Mouse (Mus musculus) left cerebral cortex, postnatal 14 days (tissue): ENCODE data around the gene Fetub. TPM values are rescaled to one million over a fixed set of nuclear protein-coding genes. Genes with fewer than 3 reads are reported as not detected.

Experiments
- DNase-seq, 2 experiments: peaks; one replicate each; pipeline ENCODE4 v3.0.0; 2021 to 2022; ENCODE audit warnings: low spot score in 2 of 2, mixed read lengths in 1 of 2
- intact Hi-C: fragments of 180-260 bp; cut with DNase I; formaldehyde crosslinking; loops from one replicate; pipeline ENCODE4 v1.15.1; 2025
- total RNA-seq, 2 experiments: library from RNA; stranded (reverse); gene quantifications; 2 replicates each; pipeline ENCODE4 v1.2.3; 2021

The Fetub gene
- total RNA-seq, 2 experiments from 2014 or later = not detected

- no peak for DNase-seq
- intact Hi-C loops = loop anchor here (5.0 kb wide), 1 partner anchor 76 kb away; no protein-coding TSS in a partner anchor
Measured at GRCm38 (mm10) chr16:22953069-22953468, 34.9 kb downstream of the Fetub start.

GRCm38 (mm10) chr16:22955397-22956084, 37.4 kb downstream of the Fetub start:
- DNase-seq = no peak

GRCm38 (mm10) chr16:22956085-22956439, 37.9 kb downstream of the Fetub start:
- intact Hi-C loops = no loop called here
- no peak for DNase-seq

More at GRCm38 (mm10) chr16:22955397-22956084, 37.4 kb downstream of the Fetub start:
- intact Hi-C loops = no loop called here

- intact Hi-C loops = no loop called here
Measured at GRCm38 (mm10) chr16:22961073-22961472, 42.9 kb downstream of the Fetub start.

GRCm38 (mm10) chr16:22962256-22962655, 44.1 kb downstream of the Fetub start:
- intact Hi-C loops = no loop called here
- DNase-seq = no peak

More at GRCm38 (mm10) chr16:22961073-22961472, 42.9 kb downstream of the Fetub start:
- DNase-seq = no peak

- intact Hi-C loops = no loop called here
- no peak for DNase-seq
Measured at GRCm38 (mm10) chr16:22963293-22963692, 45.2 kb downstream of the Fetub start.

GRCm38 (mm10) chr16:22967383-22968030, 49.4 kb downstream of the Fetub start:
- peak in 1 of 2 experiments; percentile 7 for DNase-seq

More at GRCm38 (mm10) chr16:22967383-22968030, 49.4 kb downstream of the Fetub start:
- intact Hi-C loops = no loop called here

Other genes with a start within 250 kb of the Fetub start
- gene Crygs, start 106.8 kb upstream of the Fetub start, total RNA-seq = not detected
- gene Tbccd1, start 60.7 kb upstream of the Fetub start, total RNA-seq = 10 to 100 TPM; 12.1 to 15.4 TPM
- 10 to 100 TPM; 69.0 to 70.0 TPM for gene Dnajb11, start 60.5 kb upstream of the Fetub start, total RNA-seq
- gene Ahsg, start 27.1 kb upstream of the Fetub start, total RNA-seq = not detected
- gene Hrg, start 32.7 kb downstream of the Fetub start, total RNA-seq = not detected
- not detected for gene Kng2, start 111.1 kb downstream of the Fetub start, total RNA-seq
- not detected for gene Kng1, start 139.5 kb downstream of the Fetub start, total RNA-seq
- gene Eif4a2, start 189.1 kb downstream of the Fetub start, total RNA-seq = 100 to 1,000 TPM; 759 to 792 TPM
- gene Rfc4, start 209.4 kb downstream of the Fetub start, total RNA-seq = 1 to 10 TPM; 3.8 to 6.0 TPM
- not detected for gene Adipoq, start 228.2 kb downstream of the Fetub start, total RNA-seq